Mouse (Mus musculus) cerebellum, postnatal 4 days (tissue): Measurements from ENCODE around the gene 1700037H04Rik.

Experiments used
- DNase-seq, 2 experiments: peaks; one replicate each; pipeline ENCODE4 v3.0.0; 2022; ENCODE audit warnings: low spot score in 2 of 2, mixed read lengths in 1 of 2

Gene 1700037H04Rik

DNA sequence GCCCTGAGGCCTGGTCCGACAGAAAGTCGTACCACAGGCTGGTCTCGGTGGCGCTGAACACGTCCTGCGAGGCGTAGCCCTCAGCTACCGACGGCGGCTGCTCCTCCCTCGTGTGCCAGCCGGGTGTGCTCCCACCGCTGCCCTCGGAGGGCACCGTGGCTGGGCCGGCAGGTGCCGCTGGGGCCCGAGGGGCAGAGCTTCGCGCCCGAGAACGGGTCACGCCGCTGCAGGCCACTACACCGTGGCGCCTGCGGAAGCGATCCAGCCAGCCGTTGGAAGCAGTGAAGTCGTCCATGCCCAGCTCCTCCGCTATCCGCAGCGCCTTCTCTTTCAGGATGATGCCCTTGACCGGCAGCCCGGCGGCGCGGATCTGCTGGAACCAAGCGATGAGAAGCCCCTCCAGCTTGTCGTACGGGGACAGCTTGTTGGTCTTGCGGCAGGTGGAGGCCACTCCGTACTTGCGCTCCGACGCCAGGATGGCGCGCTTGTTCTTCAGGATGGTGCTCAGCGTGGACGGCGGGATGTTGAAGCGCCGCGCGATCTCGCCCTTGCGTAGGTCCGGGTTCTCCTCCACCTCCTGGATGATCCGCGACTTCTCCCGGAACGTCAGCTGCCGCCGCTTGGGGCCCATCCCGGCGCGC lies 19.5 kb upstream of the 1700037H04Rik start:
- peak in 1 of 2 experiments; percentile 71 for DNase-seq

DNA sequence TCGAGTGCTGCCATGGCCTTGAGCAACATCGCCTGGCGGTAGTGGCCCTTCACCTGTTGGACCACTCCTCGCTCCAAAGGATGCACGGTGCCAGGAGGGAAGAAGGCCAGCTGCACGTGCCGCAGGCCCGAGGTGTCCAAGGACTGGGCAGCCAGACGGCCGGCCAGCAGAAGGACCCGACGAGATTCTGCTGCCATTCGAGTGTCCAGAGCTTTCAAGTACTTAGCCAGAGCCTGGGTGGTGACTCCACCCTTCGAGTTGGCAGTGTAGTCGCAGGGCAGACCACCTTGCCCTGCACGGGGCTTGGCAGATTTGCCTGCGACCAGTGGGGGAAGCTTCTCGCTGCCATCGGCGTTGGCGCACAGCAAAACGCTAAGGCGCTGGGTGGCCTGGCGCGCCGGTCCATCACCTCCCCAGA lies 19.0 kb upstream of the 1700037H04Rik start:
- DNase-seq = peak in 1 of 2 experiments; percentile 23

DNA sequence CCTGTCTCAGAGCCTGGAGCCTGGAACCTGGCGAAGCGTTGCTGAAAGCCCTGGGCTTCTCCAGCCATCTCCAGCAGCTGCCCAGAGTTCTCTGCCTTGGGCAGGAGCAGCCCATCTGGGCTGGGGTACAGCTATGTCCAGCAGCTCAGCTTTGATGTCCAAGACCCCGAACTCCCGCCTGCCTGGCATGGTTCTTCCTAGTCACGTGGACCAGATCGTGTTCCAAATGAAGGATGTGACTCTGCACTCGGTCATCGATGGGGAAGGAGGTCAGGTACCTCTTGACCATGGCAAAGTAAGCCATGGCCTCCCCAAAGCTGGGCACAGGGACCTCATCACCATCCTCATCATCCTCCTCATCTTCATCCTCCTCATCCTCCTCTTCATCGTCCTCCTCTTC lies 18.1 kb upstream of the 1700037H04Rik start:
- no peak for DNase-seq

DNA sequence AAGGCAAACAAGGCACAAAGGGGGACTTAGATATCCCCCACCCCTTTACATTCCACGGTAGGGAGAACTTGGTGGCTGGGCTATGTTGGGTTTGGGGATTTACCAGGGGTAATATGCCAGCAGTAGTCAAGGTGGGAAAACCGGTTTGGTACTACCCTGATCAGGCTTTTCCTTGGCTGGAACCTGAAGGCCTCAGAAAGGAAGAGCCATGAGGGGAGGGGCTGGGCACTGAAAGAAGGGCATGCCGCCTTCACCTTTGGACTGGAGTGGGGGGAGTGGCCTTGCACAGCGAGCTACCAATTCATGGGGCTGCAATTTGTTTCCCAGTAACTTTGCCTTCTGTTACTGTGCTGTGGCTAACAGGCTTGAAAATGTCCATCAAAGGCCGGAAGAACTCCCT lies 16.6 kb upstream of the 1700037H04Rik start:
- DNase-seq = no peak

DNA sequence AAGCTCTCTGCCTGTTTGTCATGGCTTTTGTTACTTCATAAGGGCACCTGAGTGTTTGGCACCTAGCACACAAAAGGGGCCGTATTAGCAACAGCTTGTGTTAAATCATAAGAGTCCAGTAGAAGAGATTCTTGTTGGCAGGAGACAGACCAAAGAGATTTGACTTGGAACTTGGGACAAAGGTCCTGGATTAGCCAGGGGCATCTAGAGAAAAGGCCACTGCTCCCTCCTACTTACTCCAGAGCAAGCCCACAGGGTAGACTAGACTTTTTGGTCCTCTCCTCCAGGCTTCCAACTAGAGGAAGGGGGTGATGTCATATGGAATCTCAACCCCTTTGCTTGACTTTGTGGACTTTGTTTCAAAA lies 16.0 kb upstream of the 1700037H04Rik start:
- no peak for DNase-seq

DNA sequence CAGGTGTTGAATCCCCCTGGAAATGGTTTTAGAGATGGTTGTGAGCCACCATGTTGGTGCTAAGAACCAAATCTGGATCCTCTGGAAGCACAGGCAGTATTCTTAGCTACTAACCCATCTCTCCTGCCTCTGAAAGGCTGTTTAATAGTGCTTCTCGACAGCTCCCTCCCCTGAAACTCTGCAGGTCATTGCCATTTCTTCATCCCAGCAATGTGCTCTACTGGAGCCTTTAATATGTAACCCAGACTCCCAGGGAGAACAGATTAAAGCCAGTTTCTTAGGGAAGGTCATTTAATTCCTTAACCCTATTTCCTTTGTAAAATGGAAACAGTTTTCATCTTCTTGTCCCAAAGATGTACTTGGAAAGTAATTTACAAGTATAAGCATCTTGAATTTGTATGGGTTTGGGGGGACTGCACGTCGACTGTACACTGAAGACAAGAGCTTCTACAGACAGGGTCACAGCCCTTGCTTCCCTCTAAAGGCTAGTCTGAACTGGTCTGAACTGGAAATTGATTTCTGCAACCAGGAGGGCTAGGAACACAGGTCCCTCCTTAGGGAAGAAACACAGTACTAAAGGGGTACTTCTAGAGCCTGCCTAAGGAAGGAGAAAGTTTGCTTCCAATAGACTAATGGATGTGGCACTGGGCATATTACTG lies 15.5 kb upstream of the 1700037H04Rik start:
- DNase-seq = no peak

DNA sequence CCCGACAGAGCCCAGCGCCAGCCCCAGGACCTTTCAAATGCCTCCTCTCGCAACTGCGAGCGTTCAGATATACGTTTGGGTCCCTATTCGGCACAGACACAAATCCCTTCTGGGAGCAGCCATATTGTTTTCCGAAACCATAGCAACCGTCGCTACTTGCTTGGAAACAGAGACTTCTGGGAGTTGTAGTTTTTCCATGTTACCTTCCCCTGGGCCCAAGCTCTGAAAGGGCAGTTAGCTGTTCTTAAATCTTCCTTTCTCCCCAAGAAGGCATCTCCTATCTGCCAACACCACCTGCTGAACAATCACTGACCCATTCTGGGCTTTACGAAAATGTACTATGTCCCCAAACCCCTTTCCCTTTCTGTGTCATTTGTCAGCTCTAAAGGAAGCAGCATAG lies 14.8 kb upstream of the 1700037H04Rik start:
- DNase-seq = peak in 1 of 2 experiments; percentile 38

DNA sequence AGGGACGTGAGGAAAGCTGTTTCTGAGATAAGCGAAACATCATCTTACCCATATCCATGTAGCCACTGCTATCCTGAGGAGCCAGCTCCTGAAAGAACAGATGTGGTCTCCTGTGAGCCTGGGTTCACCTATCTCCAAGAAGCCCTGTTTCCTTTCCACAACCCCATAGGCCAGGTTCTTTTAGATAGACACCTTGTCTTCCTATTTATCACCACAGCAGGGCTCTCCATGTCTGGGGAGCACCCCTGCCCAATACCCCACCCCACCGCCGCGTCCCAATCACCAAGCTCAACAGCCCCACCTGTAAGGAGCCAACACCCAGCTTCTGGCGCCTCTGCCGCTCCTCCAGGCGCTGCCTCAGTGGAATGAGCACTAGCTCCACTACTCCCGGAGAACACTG lies 12.4 kb upstream of the 1700037H04Rik start:
- DNase-seq = no peak

DNA sequence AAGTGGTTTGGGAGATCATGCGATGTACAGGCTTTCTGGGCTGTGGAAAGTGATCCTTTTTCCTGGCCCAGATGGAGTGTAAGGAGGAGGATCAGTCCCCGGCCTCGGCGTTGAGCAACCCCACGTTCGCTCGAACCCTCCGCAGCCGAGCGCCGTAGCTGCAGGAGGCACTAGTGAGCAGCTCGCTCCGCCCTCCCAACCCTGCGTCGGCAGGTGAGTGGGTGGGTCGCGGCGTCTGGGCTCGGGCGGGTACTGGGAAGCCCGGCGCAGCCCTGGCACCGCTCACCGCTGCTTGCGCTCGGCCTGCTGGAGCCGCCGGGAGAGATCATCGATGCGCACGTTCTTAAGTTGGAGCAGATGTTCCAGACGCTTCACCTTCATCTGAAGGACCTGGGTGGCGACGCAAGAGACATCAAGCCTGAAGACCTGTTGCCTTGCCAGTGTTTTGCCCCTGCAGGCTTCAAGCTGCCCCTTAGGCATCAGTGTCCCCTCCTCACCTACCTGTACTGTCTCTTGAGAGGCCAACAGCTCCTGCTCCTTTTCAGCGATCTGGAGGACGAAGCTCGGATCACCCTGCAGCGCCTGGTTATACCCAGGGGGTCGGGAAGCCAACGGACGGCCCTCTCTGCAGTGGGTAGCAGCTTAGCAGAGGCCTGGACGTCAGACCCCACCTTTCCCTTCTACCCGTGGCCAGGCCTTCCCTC lies 11.7 kb upstream of the 1700037H04Rik start:
- peak in 1 of 2 experiments; percentile 42 for DNase-seq

DNA sequence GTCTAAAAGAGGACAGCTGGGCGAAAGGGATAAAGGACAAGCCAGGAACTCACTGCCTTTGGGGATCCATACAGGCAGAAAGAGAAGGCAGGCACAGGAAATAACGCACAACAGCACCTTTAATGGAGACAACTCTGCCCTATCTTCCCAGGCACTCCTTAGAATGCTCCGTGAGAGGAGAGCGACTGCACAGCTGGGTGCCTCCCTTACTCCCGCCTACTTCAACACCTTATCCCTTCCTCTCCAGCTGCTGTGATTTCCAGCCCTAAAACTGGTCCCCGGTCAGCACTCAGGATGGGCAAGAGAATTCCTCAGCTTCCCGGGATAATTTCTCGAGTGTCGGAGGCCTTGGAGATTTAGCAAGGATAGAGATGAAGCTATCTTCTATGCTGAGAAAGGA lies 11.1 kb upstream of the 1700037H04Rik start:
- DNase-seq = no peak

DNA sequence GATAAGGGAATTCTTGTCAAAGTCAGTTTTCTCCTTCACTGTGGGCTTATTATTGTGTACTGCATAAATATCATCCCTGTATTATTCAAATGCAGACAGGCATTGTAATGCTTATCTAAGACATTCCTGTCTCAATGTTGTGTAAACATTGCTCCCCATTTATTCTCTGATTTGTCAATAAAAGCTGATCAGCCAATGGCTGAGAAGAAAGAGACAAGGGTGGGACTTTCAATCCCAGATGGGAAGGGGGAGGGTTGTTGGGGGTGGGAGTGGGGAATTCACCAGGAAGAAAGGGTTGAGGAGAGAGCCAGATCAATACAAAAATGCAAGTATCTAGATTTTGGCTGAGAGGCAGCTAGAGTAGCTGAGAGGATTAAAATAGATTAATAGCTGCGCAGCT lies 9.0 kb upstream of the 1700037H04Rik start:
- DNase-seq = no peak

DNA sequence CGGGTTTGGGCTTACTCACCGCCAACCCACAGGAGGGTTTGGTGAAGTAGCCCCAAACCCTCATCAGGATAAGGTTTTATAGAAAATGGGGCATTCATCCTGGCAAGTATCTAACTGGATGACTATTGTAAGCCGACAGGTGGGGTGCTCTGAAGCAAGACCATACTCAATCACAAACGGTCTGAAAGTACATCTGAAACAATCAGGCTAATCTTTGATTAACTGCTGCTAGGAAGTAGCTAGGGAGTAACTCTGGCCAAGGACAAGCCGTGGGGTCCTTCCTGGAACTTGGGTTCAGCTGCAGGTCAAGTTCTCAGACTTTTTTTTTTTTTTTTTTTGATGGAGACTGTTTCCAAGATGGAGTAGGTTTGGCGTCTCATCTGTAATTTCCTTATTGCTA lies 8.1 kb upstream of the 1700037H04Rik start:
- no peak for DNase-seq

DNA sequence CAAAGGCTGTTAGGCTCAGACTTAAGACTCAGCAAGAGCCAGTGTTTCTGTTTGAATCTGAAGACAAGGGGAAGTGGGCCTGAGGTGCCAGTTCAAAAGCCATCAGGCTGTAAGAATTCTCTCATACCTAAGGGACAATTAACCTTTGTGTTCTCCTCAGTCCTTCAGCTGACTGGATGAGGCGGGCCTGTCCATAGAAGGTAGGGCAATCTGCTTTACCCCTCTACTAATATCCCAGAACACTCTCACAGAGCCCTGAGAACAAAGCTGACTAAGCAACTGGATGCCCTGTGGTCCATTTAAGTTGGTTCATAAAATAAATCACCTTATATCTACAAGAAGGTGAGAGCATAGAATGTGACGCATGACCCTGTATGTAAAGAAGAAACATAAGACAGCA lies 6.3 kb upstream of the 1700037H04Rik start:
- DNase-seq = no peak

DNA sequence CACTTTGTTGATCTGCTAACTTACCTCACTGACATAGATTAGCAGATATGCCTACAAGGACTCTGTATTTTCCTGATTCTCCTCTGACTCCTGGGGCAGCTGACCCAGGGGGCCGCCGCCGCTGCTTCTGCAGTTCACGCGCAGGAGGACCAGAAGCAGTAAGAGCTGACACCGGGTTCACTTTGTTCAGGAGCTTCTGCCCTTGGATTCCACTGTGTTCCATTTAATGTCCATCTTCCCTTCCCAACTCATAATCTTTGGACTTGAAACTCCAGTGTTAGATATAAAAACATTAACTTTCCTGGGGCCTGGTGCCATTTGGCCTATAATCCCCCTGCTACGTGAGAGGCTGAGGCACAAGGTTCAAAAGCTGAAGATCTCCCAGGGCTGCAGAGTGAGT lies 4.0 kb upstream of the 1700037H04Rik start:
- no peak for DNase-seq

DNA sequence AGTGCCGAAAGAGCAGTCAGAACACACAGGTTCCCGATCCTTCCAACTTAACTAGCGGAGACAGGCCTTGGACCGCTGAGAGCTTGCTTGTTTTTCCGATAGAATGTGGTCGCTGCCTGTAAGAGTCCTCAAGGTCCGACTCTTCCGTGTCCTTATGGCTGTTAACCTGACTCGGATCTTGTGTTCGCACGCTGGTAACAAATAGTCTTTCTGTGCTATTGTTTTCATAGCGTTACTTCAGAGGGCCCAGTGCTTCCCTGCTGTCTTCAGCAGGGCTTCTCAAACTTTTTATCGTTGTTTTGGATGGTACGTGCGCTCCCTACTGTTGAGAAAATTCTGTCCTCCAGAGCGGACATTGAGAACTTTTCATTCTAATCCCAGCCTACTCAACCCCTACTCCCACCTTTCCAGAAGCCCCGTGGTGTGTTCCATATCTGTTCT lies 810 bp upstream of the 1700037H04Rik start:
- no peak for DNase-seq

DNA sequence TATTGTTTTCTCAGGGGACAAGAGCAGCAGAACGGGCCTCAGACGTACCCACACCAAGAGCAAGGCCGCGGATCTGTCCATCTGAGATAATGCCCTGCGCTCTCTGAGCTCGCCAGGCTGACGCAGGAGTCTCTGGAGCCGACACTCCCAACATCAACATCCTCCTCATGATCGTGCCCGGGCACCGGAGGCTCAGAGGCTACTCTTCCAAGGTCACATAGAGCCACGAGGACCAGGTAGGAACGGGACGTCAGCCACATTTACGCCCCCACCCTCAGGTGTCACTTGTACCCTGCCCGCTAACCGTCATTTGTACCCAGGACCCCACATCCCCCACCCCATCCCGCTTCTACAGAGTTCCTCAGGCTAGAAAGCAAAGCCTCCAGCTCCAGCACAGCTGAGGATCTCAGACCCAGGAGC lies 380 bp downstream of the 1700037H04Rik start:
- no peak for DNase-seq

DNA sequence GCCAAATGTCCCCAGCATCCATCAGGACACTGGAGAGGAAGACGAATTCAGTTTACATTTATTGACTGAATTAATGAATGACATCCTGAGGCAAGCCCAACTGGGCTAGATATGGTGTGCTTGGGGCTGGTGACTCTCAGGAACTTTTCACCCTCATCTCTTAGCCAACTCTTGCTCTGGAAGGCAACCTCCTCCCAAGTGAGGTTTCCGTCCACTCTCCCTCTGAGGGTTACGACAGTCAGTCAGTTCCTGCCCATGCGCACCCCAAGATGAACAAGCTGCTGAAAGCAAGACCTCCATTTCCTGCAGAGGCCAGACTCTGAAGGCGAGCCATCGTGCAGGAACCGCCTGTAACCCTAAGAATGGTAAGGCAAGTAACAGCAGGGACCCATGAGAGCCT lies 2.9 kb downstream of the 1700037H04Rik start:
- DNase-seq = no peak

DNA sequence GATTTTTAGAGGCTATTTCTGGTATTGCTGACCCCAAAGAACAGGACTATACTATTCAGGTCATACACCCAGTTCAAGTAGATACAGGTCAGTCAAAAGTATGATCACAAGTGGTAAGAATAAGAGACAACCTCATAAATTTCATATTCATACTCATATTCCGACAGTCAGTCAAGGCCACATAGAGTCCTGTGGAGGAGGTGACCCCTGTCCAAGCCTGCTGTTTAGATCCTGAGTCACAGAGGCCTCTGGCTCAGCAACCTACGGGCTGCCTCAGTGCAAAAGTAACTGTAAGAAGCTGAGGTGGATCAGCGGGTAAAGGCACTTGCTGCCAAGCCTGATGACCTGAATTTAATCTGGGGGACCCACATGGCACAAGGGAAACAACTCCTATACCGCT lies 5.8 kb downstream of the 1700037H04Rik start:
- no peak for DNase-seq

DNA sequence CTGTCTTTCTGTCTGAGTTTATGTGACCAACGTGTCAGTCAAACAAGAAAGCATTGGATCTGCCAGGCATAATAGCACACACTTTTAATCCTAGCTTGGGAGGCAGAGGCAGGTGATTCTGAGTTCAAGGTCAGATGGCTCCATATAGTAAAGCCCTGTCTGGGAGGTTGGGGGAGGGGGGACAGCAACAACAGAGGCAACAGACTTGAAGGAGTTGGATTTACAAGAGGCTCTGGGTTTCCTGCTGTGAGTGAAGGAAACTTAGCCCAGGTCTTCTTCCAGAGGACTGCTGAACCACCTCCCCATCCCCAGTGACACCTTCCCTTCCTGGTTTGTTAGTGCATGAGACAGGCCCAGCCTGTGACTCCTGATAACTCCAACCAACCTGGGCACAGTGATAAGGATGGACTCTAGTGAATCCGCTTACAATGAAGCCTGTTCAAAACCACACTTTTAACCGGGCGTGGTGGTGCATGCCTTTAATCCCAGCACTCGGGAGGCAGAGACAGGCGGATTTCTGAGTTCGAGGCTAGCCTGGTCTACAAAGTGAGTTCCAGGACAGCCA lies 7.6 kb downstream of the 1700037H04Rik start:
- DNase-seq = no peak

DNA sequence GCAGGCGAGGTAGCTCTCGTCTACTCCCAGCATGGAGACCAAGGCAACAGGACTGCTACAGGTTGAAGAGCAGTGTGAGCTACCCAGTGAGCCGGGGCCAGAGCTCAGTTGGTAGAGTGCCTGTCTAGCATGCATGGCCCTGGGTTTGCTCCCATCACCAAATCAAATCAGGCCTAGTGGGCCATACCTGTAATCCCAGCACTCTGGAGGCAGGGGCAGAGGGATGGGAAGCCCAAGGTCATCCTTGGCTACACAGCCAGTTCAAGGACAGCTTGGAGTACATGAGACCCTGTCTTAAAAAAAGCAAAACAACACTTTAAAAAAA lies 10.7 kb downstream of the 1700037H04Rik start:
- DNase-seq = no peak

DNA sequence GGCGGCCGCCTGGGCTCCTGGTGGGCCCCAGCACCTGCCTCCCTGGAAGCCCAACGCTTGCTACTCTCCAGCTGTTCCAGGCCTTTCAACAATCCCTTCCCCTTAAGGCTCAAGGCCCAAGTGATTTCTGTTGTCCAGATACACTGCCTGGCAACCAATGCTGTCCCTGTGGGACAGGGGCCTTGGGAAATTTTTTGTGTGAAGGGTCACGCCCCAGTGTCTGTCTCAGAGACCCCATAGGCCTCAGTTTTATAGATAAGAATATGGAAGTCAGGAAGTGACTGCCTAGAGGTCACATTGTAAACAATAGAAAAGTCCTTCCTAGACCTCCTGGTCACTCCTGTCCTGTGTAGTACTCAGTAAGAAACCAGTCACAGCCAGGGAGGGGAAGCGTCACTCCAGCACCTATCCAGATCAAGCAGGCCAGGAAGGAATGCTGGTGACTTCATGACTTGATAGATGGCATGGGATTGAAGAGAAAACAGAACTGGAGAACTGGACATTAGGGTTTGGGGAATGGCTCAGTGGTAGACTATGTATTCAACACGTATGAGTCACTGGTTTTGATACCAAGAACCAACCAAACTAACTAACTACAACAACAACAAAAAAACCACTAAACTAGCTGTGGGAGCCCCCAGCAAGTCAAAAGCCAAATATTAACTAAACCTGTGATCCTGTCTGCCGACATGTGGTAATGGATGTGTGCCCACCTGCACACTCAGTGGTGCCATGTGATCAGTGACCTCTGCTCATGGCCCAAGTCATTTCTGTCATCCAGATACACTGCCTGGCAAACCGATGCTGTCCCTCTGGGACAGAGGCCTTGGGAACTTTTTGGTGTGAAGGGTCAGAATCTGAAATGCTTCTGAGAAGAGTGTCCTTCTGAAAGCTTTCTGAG lies 11.3 kb downstream of the 1700037H04Rik start:
- no peak for DNase-seq

DNA sequence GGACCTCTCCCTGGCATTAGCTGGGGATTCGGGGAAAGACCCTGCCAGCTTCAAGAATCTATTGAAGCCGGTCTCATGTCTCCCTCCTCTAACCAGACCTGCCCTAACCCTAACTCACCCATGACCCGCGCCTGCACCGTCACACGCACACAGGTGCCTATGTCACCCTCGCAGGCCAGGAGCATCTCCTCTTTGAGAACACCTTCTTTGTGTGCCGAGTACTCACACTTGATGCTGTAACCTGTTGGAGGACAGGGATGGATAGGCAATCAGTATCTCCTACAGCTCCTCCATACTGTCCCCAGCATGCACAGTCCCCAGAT lies 12.9 kb downstream of the 1700037H04Rik start:
- DNase-seq = no peak
